Comparison of ENCODE assay signal across 8 mouse cellular contexts in the genomic region with DNA sequence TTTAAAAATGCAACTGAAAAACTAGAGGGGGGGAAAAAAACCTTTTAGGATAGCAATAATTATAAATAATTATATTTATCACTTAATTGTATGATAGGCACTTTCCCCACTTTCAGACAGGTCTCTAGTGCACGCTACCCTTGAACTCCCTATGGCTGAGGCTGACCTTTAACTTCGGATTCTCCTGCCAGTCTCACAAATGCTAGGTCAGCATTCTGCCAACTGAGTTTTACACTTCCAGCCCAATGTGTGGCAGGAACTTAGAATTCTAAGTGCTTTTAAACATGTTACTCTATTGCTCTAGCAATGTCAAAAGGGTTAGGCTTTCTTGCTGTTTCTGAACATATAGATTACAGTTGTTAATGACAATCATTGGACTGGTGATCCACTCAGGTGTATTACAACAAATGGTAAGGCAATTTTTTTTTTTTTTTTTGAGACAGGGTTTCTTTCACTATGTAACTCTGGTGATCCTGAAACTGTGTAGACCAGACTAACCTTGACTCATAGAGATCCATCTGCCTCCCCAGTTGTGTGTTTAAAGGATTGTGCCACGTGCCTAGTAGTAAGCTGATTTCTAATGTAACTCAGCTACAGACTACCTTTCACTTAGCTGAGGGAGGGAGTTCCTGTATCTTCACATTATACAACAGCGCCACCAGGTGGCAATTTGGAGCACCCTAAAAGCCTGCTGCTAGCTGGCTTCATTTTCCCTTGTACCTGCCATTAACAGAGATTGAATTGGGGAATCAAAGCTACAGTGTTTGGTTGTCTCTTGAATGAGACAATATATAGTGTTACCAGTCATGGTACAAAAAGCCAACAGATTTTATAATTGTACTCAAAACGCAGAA. TPM values are rescaled to one million over a fixed set of nuclear protein-coding genes. Genes with fewer than 3 reads are reported as not detected.
DNase-seq lines count a peak whose midpoint lies in the region.

No protein-coding gene starts in this region.

- intact Hi-C loops in heart, postnatal 25 days (cut with DNase I): loop anchor here (1.0 to 5.0 kb wide), 3 partner anchors 45 to 189 kb away; no protein-coding TSS in a partner anchor
- intact Hi-C loops in heart, postnatal 36 days (cut with DNase I): loop anchor here (1.0 to 5.0 kb wide), 4 partner anchors 169 to 455 kb away; no protein-coding TSS in a partner anchor

- DNase-seq in heart, adult 11 months: peak; percentile 91
- no peak for DNase-seq in heart, postnatal 25 days (ENCODE audit: low spot score)
- DNase-seq in c-Kit-negative CD71-positive TER-119-positive erythroid progenitor cells, embryonic 14.5 days (ENCODE audit: low read depth, low spot score): peak; percentile 48
- peak; percentile 54 for DNase-seq in fibroblast of lung, adult 2 months (ENCODE audit: low read depth)
- DNase-seq in heart, postnatal 36 days: peak; percentile 77 to 81
- DNase-seq in layer of hippocampus, postnatal 14 days (ENCODE audit: low spot score in 2 of 2): peak; percentile 68 to 88
- peak; percentile 89 for DNase-seq in lung, postnatal 36 days
- DNase-seq in right cerebral cortex, postnatal 10 days (ENCODE audit: low spot score in 2 of 2): peak; percentile 78 to 88

RNA-seq across cellular contexts. Expression of gene Utp4, which starts 5.9 kb away (rescaled TPM):
- total RNA-seq in heart, postnatal 25 days (2021): 10 to 100 TPM; 17.7 to 19.1 TPM
- total RNA-seq in heart, postnatal 36 days (2021): 10 to 100 TPM; 20.2 to 22.2 TPM
- 10 to 100 TPM; 36.2 to 38.0 TPM for total RNA-seq in layer of hippocampus, postnatal 14 days (2021)

RNA-seq across cellular contexts. Expression of gene Has3, which starts 17.5 kb away (rescaled TPM):
- total RNA-seq in heart, postnatal 25 days (2021): 1 to 10 TPM; 1.0 to 1.7 TPM
- total RNA-seq in heart, postnatal 36 days (2021): 1 to 10 TPM; 1.4 to 1.5 TPM
- total RNA-seq in layer of hippocampus, postnatal 14 days (2021): 1 to 10 TPM; 4.3 to 4.7 TPM

RNA-seq across cellular contexts. Expression of gene Sntb2, which starts 48.0 kb away (rescaled TPM):
- total RNA-seq in heart, postnatal 25 days (2021): 10 to 100 TPM; 12.9 to 13.0 TPM
- total RNA-seq in heart, postnatal 36 days (2021): 10 to 100 TPM; 12.7 to 13.7 TPM
- total RNA-seq in layer of hippocampus, postnatal 14 days (2021): 10 to 100 TPM; 11.9 to 13.0 TPM
